Mouse (Mus musculus) midbrain, embryonic 14.5 days (tissue): ENCODE measurements around the gene Iqgap1. TPM values are rescaled to one million over a fixed set of nuclear protein-coding genes. Genes with fewer than 3 reads are reported as not detected.

ENCODE experiments used
- ATAC-seq: fragments of 200-750 bp; cut with Nextera tagmentation; 2 replicates; pipeline ENCODE4 v1.8.0; 2017; ENCODE audit warnings: moderate number of reproducible peaks, moderate library complexity; ENCODE audit not compliant: low FRiP score, low TSS enrichment
- DNase-seq: peaks from one replicate; pipeline ENCODE4 v3.0.0-alpha.2; 2015
- H3K27ac ChIP-seq: fragments of 300-500 bp; sonication (generic); replicated peaks from 2 replicates; pipeline ENCODE4 v1.5.1; 2014; ENCODE audit warnings: mild to moderate bottlenecking, low read depth, low read length, moderate library complexity
- H3K27me3 ChIP-seq: fragments of 300-500 bp; sonication (generic); 2 replicates; pipeline ENCODE4 v1.6.1; 2014; ENCODE audit warnings: low read length, control low read depth, mixed read lengths; ENCODE audit not compliant: control insufficient read depth, insufficient read depth
- H3K36me3 ChIP-seq: fragments of 300-500 bp; sonication (generic); 2 replicates; pipeline ENCODE4 v1.6.1; 2014; ENCODE audit warnings: low read length, control low read depth; ENCODE audit not compliant: control insufficient read depth, insufficient read depth
- H3K4me1 ChIP-seq: fragments of 300-500 bp; sonication (generic); 2 replicates; pipeline ENCODE4 v1.6.1; 2014; ENCODE audit warnings: mild to moderate bottlenecking, antibody characterized with exemption, low read length, control low read depth; ENCODE audit not compliant: control insufficient read depth, insufficient read depth
- H3K4me2 ChIP-seq: fragments of 300-500 bp; sonication (generic); 2 replicates; pipeline ENCODE4 v1.6.1; 2014; ENCODE audit warnings: mild to moderate bottlenecking, low read length, moderate library complexity
- H3K4me3 ChIP-seq: fragments of 300-500 bp; sonication (generic); replicated peaks from 2 replicates; pipeline ENCODE4 v1.5.1; 2014; ENCODE audit warnings: low read depth, low read length
- H3K9ac ChIP-seq: fragments of 300-500 bp; sonication (generic); replicated peaks from 2 replicates; pipeline ENCODE4 v1.6.1; 2014; ENCODE audit warnings: mild to moderate bottlenecking, low read length, moderate library complexity
- H3K9me3 ChIP-seq: fragments of 300-500 bp; sonication (generic); 2 replicates; pipeline ENCODE4 v1.6.1; 2016; ENCODE audit warnings: low read length, control low read depth, mixed read lengths; ENCODE audit not compliant: control insufficient read depth
- WGBS: fragments of 180-500 bp; shearing (Covaris S2); extraction: QIAGEN DNeasy Blood & Tissue Kit; methylation state at CpG from one replicate; pipeline ENCODE4 v1.1.7; 2014; 5-methylcytosine and 5-hydroxymethylcytosine counted together
- polyA plus RNA-seq: library from polyadenylated mRNA; unstranded; fragments of >200 nt; fragmentation: Nextera tagmentation; extraction: Ambion mirVana; gene quantifications from 2 replicates; pipeline ENCODE4 v1.2.1, GENCODE M21; 2014

Iqgap1 gene
- polyA plus RNA-seq, 1 experiment from 2014 or later: 22.3 TPM

DNA sequence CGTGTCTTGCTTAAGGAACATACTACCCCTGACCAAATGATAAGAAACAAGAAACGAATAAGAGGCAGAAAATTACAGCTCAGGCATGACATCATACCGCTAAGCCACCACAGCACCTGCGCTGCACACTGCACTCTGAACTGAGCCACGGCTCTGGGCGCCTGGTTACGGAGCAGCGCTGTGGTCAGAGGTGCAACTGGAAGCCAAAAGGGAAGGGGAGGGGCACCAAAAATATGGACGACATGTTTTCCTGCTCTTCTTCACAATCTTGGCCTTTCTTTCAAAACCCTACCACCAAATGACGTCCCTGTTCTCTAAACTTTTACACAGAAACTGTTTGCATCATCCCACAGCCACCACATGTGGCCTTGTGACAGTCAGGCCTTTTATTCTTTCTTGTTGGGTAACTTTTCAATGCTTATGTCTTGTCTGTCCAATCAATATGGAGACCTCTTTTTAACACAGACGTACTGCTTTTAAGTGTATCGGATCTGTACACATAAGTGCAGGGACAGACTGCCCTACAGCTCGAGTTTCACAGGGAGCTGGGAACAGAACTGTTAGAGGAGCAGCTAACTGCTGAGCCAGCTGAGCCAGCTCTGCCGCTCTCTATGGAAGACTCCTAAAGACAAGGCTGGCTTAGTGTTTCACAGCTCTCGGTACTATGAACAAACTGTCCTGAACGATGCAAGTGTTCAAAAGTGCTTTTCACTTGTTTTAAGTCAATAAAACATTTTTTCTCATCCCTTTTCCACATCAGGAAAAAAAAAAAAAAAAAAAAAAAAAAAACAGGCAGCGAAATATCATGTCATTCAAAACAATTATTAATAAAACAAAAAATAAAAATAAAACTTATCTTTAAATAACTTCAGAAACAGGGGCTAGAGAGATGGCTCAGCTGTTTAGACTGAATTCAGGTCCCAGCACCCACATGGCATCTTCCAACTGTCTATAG is 43.3 kb downstream of the Iqgap1 start:
- Histone ChIP-seq H3K27ac (no peak overlapping the region), H3K36me3 (no peaks in the 10 kb centered on the region), H3K4me1 (no peaks in the 10 kb centered on the region), H3K4me3 (no peak overlapping the region), H3K9me3 (no peaks in the 10 kb centered on the region), H3K4me2 (no peak overlapping the region), H3K9ac (no peak overlapping the region), H3K27me3 (no peaks in the 10 kb centered on the region)
- ATAC-seq (no peak), DNase-seq (no peak)
- 82% methylated on average over 17 of the region's 17 CpGs for WGBS

DNA sequence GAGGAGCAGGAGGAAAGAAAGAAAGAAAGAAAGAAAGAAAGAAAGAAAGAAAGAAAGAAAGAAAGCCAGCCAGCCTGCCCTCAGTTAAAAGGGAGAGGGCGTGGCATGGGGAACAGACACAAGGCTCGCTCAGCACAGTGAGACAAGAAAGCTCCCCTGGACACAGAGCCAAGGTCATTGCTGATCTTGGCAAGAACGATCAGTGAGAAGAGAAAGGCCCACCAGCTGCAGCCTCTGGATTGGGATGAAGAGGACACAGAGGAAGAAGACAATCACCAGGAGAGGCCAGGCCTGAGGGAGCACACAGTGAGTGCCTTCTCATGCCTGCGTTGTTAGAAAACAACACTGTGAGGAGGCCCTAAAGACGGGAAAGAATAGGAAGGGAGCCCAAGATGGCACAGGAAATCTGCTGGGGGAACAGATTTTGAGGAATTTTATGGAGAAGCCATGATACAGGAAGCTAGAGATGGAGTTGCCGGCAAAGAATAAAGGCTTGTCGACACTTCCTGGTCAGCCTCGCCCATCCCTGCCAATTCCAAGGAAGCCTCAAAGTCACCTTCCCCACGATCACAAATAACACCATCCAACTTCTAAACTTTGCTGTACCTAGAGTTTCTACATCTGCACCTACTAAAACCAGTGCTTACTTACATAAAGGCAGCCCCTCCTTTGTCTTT is 44.2 kb downstream of the Iqgap1 start:
- Histone ChIP-seq H3K27me3 (no peaks in the 10 kb centered on the region), H3K36me3 (no peaks in the 10 kb centered on the region), H3K4me1 (no peaks in the 10 kb centered on the region), H3K9me3 (no peaks in the 10 kb centered on the region), H3K4me2 (no peak overlapping the region), H3K27ac (no peak overlapping the region), H3K9ac (no peak overlapping the region), H3K4me3 (no peak overlapping the region)
- ATAC-seq (no peak), DNase-seq (no peak)
- WGBS: 74% methylated on average over 9 of the region's 9 CpGs

DNA sequence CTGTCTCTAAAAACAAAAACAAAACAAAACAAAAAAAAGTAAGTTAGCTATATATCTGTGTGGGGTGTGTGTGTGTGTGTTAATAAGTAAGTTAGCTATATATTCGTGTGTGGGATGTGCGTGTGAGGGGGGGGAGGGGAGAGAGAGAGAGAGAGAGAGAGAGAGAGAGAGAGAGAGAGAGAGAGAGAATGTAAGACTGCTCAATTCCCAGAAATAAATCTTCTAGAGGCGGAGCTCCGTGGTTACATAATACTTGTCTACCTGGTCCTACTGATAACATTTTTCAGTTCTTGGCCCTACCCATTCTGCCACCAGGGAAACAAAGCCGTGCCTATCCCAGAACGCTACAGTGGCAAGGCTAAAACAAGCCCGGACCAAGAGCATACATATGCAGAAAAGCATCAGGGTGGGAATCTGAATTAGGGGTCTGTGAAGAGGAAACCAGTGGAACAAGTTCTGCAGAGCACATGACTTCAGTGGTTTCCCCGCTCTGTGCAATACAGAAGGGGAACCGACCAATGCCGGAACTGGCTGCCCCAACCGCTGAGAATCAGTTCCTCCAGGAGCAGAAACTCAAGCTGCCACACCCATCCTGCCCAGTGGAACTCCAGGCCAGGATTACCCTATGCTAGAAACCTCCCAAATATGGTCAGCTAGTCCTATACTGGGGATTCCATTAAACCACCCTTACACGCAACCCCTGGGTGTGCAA is 46.7 kb downstream of the Iqgap1 start:
- DNase-seq: no peak
- Histone ChIP-seq H3K9ac (no peak overlapping the region), H3K36me3 (no peaks in the 10 kb centered on the region), H3K4me2 (no peak overlapping the region), H3K9me3 (no peaks in the 10 kb centered on the region), H3K4me3 (no peak overlapping the region), H3K27me3 (no peaks in the 10 kb centered on the region), H3K27ac (no peak overlapping the region), H3K4me1 (no peaks in the 10 kb centered on the region)
- no peak for ATAC-seq
- WGBS: 86% methylated on average over 12 of the region's 12 CpGs

DNA sequence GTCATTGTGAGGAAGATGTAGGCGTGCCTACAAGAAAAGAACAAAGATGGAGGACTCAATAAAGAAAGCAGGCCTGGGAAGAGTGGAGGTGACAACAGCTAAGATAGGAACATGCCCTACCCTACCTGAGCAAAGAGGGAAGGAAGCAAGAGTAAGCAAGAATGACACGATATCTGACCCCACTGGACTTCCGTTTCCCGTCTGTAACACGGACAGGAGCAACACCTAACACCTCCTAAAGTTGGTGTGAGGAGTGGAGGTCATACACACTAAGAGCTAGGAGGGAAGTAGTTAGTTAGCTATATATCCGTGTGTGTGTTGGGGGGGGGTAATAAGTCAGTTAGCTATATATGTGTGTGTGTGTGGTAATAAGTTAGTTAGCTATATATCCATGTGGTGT is 47.4 kb downstream of the Iqgap1 start:
- H3K4me1 ChIP-seq: no peaks in the 10 kb centered on the region
- H3K9me3 ChIP-seq: no peaks in the 10 kb centered on the region
- no peak overlapping the region for H3K4me3 ChIP-seq
- ATAC-seq (no peak), DNase-seq (no peak)
- over 99% methylated on average over 6 of the region's 6 CpGs for WGBS
- no peak overlapping the region for H3K27ac ChIP-seq
- H3K9ac ChIP-seq: no peak overlapping the region
- H3K36me3 ChIP-seq: no peaks in the 10 kb centered on the region
- no peak overlapping the region for H3K4me2 ChIP-seq
- H3K27me3 ChIP-seq: no peaks in the 10 kb centered on the region

DNA sequence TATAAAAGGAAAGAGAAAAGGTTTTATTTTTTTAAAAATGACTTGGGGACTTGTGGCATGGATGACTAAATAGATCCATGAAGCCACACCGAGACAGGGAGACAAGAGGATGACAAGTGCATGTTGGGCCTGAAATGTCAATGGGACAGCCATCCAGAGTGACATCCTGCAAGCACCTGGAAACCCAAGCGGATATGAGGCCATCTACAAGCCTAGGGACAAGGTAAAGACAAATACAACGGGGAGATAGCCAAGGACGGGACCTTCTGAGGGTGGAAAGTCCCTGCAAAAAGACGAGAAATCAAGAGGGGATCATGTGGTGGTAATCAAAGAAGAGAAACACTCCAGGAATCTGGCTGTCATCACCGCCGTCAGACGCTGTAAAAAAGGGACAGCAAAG is 48.6 kb downstream of the Iqgap1 start:
- H3K27me3 ChIP-seq: no peaks in the 10 kb centered on the region
- H3K4me3 ChIP-seq: no peak overlapping the region
- no peak overlapping the region for H3K27ac ChIP-seq
- DNase-seq (no peak), ATAC-seq (no peak)
- H3K36me3 ChIP-seq: no peaks in the 10 kb centered on the region
- no peaks in the 10 kb centered on the region for H3K4me1 ChIP-seq
- no peak overlapping the region for H3K4me2 ChIP-seq
- no peaks in the 10 kb centered on the region for H3K9me3 ChIP-seq
- WGBS: 90% methylated on average over 8 of the region's 8 CpGs
- H3K9ac ChIP-seq: no peak overlapping the region

DNA sequence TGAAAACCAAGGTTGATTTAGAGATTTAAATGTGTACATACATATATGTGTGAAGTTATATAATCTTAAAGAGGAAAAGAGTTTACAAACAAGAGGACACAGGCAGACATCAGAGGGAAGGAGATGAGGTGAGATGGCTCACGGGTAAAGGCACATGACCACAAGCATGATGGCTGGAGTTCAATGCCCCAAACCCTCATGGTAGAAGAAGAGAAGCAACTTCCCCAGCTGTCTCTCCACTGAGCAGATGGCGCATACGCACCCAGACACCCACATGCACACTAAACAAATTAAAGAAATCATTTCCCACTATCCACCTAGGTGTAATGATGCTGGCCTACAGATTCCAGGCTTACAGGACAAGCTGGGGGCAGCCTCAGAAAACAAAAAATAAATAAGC is 49.7 kb downstream of the Iqgap1 start:
- Histone ChIP-seq H3K4me3 (no peak overlapping the region), H3K27ac (no peak overlapping the region), H3K36me3 (no peaks in the 10 kb centered on the region), H3K4me2 (no peak overlapping the region), H3K4me1 (no peaks in the 10 kb centered on the region), H3K9me3 (no peaks in the 10 kb centered on the region), H3K9ac (no peak overlapping the region), H3K27me3 (no peaks in the 10 kb centered on the region)
- WGBS: 96% methylated on average over 3 of the region's 3 CpGs
- ATAC-seq (no peak), DNase-seq (no peak)

DNA sequence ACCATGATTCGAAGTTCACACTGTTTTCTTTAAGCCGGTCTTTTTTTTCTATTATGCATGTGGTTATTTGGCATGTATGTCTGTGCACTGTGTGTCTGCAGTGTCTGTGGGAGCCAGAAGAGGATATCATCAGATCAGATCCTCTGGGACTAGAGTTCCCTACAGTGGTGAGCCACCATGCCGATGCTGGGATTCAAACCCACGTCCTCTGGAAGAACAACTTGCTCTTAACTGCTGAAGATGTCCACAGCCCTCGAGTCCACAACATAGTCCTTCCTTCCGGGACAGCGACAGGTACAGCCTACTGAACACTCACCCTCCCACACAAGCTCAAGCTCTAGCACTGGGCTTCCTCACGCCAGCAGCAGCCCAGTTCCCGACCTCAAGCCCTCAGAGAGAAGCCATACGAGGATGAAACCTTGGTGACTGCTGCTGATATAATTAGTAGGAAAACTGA is 50.3 kb downstream of the Iqgap1 start:
- Histone ChIP-seq H3K9ac (no peak overlapping the region), H3K27me3 (no peaks in the 10 kb centered on the region), H3K9me3 (no peaks in the 10 kb centered on the region), H3K36me3 (no peaks in the 10 kb centered on the region), H3K4me3 (no peak overlapping the region), H3K4me1 (no peaks in the 10 kb centered on the region), H3K4me2 (no peak overlapping the region), H3K27ac (no peak overlapping the region)
- WGBS: 90% methylated on average over 10 of the region's 10 CpGs
- ATAC-seq (no peak), DNase-seq (no peak)

DNA sequence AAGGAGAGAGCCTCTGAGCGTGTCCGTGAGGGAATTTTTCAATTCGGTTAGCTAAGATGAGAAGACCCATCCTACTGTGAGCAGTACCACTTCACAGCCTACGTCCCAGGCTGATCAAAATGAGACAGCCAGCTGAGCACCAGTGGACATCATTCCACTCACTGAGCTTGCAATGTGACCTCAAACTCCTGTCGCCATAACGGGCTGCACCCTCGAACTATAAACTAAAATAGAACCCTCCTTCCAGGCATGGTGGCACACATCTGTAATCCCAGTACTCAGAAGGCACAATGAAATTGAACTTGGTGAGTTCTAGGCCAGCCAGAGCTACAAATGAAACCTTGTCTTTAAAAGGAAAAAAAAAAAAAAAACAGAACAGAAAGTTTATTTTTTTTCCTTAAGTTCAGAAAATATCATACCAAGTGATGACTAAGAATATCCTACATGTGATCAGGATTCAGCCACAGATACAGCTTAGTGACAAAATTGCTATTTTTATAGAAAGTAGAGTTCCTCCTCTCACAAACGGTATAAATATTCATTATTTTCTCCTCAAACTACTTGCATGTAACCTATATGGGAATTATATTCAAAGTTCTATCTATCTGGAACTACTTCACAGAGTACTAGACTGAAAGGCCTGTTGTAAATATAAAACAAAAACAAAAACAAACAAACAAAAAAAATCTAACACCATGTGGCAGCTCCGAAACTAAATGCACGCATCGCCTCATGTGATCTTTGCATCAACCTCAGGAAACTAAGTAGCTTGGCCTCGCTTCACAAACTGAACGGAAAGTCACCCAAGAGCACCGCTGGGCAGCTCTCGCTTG is 50.9 kb downstream of the Iqgap1 start:
- H3K4me3 ChIP-seq: no peak overlapping the region
- ATAC-seq (no peak), DNase-seq (no peak)
- H3K27ac ChIP-seq: no peak overlapping the region
- no peak overlapping the region for H3K9ac ChIP-seq
- no peaks in the 10 kb centered on the region for H3K9me3 ChIP-seq
- WGBS: 91% methylated on average over 15 of the region's 15 CpGs
- no peaks in the 10 kb centered on the region for H3K4me1 ChIP-seq
- H3K4me2 ChIP-seq: no peak overlapping the region
- no peaks in the 10 kb centered on the region for H3K27me3 ChIP-seq
- H3K36me3 ChIP-seq: no peaks in the 10 kb centered on the region
